Mouse (Mus musculus): ENCODE data around the gene Pitpnm2. TPM values are rescaled to one million over a fixed set of nuclear protein-coding genes. Genes with fewer than 3 reads are reported as not detected.

Gene Pitpnm2
- total and polyA plus RNA-seq, 3 experiments: 7.0 to 22.2 TPM; not detected in 1

DNA sequence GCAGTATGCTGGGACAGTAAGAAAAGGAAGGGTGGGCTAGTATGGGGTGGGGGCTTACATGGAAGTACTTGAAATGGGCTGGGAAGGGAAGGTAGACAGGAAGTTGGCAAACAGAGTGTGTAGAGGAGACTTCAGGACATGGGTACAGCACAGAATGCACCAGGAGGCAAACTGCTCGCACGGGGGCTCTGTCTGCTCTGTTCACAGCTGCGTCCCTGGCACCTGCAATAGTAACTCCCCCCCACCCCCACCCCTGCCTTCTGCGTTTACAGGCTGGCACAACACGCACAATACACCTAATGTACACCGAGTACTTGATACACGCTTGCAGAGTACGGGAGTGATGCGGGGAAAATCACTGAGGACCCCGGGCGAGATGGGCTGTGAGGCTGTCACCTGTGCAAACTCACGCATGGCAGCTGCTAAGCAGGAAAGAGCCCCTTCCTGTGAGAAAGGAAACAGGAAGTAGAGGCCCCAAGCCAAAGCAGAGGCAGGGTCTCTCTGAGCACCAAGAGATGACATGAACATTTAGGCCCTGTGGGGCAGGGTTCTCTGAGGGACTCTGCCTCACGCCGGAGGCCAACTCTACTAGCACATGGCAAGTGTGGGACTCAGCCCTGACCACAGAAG is 34.9 kb downstream of the Pitpnm2 start:
- no peaks in the 10 kb centered on the region for H3K4me1 ChIP-seq (ENCODE audit: control insufficient read depth in 1 of 2, insufficient read depth in 2 of 2, low read length in 2 of 2)
- H3K9me3 ChIP-seq (replicated peaks; ENCODE audit: insufficient read depth, low read length): no peaks in the 10 kb centered on the region
- no peak for DNase-seq (ENCODE audit: low read depth, low spot score)
- no peak overlapping the region for H3K9ac ChIP-seq (ENCODE audit: control insufficient read depth, low read depth, low read length, poor library complexity, severe bottlenecking)
- H3K4me3 ChIP-seq (ENCODE audit: control insufficient read depth in 1 of 2, insufficient read depth in 1 of 2, low read depth in 2 of 2, low read length in 2 of 2): no peak overlapping the region
- H3K36me3 ChIP-seq (ENCODE audit: control insufficient read depth in 1 of 2, insufficient read depth in 2 of 2, low read length in 2 of 2): no peaks in the 10 kb centered on the region
- TF ChIP-seq ZC3H11A (IDR thresholded peaks at IDR 0.05; ENCODE audit: low read depth, low read length): no peak
- no peak for TF ChIP-seq SMC3 (IDR thresholded peaks at IDR 0.05; ENCODE audit: low read depth, low read length)
- H3K27me3 ChIP-seq (ENCODE audit: control insufficient read depth in 1 of 2, insufficient read depth in 2 of 2, low read length in 2 of 2): no peaks in the 10 kb centered on the region
- no peak overlapping the region for H3K27ac ChIP-seq (ENCODE audit: control insufficient read depth, low read depth, low read length)
- H3K79me2 ChIP-seq (ENCODE audit: control insufficient read depth, insufficient read depth, low read length, poor library complexity): no peaks in the 10 kb centered on the region

GRCm38 (mm10) chr5:124213588-124214469 is 35.7 kb downstream of the Pitpnm2 start:
- no peaks in the 10 kb centered on the region for H3K79me2 ChIP-seq (ENCODE audit: control insufficient read depth, insufficient read depth, low read length, poor library complexity)
- H3K9me3 ChIP-seq (replicated peaks; ENCODE audit: insufficient read depth, low read length): no peaks in the 10 kb centered on the region
- no peaks in the 10 kb centered on the region for H3K36me3 ChIP-seq (ENCODE audit: control insufficient read depth in 1 of 2, insufficient read depth in 2 of 2, low read length in 2 of 2)
- no peak overlapping the region for H3K27ac ChIP-seq (ENCODE audit: control insufficient read depth, low read depth, low read length)
- DNase-seq (ENCODE audit: low read depth, low spot score): no peak
- H3K4me1 ChIP-seq (ENCODE audit: control insufficient read depth in 1 of 2, insufficient read depth in 2 of 2, low read length in 2 of 2): no peaks in the 10 kb centered on the region
- H3K27me3 ChIP-seq (ENCODE audit: control insufficient read depth in 1 of 2, insufficient read depth in 2 of 2, low read length in 2 of 2): no peaks in the 10 kb centered on the region
- H3K4me3 ChIP-seq (ENCODE audit: control insufficient read depth in 1 of 2, insufficient read depth in 1 of 2, low read depth in 2 of 2, low read length in 2 of 2): no peak overlapping the region
- H3K9ac ChIP-seq (ENCODE audit: control insufficient read depth, low read depth, low read length, poor library complexity, severe bottlenecking): no peak overlapping the region
- no peak for TF ChIP-seq NELFE (IDR thresholded peaks at IDR 0.05; ENCODE audit: low read depth, low read length)
- no peak for TF ChIP-seq BHLHE40 (IDR thresholded peaks at IDR 0.05; ENCODE audit: borderline replicate concordance, low read depth, low read length)
- TF ChIP-seq MYC (IDR thresholded peaks at IDR 0.05; ENCODE audit: low read depth, low read length): no peak
- TF ChIP-seq POLR2AphosphoS2 (IDR thresholded peaks at IDR 0.05; ENCODE audit: low read length): no peak
- no peak for TF ChIP-seq MYB (IDR thresholded peaks at IDR 0.05; ENCODE audit: low read depth, low read length)
- no peak for TF ChIP-seq TAL1 (IDR thresholded peaks at IDR 0.05; ENCODE audit: low read length)
- TF ChIP-seq MEF2A (IDR thresholded peaks at IDR 0.05; ENCODE audit: extremely low read depth, insufficient replicate concordance, low read depth, low read length, poor library complexity, severe bottlenecking): no peak
- no peak for TF ChIP-seq KAT2A (conservative IDR thresholded peaks at IDR 0.05; ENCODE audit: low read depth, low read length)
- TF ChIP-seq CHD1 (IDR thresholded peaks at IDR 0.05; ENCODE audit: low read depth, low read length): no peak
- no peak for TF ChIP-seq EP300 (IDR thresholded peaks at IDR 0.05; ENCODE audit: low read depth in 1 of 2, low read length in 2 of 2)
- TF ChIP-seq HCFC1 (IDR thresholded peaks at IDR 0.05; ENCODE audit: low read depth, low read length): no peak
- TF ChIP-seq POLR2A (IDR thresholded peaks at IDR 0.05; ENCODE audit: control insufficient read depth in 1 of 2, insufficient read depth in 1 of 2, low read depth in 1 of 2, low read length in 2 of 2, poor library complexity in 1 of 2): no peak
- TF ChIP-seq MAX (IDR thresholded peaks at IDR 0.05; ENCODE audit: low read length): no peak
- no peak for TF ChIP-seq NRF1 (IDR thresholded peaks at IDR 0.05; ENCODE audit: insufficient read depth, low read depth, low read length, poor library complexity, severe bottlenecking)
- no peak for TF ChIP-seq CHD2 (IDR thresholded peaks at IDR 0.05; ENCODE audit: low read length)
- TF ChIP-seq CTCF (IDR thresholded peaks at IDR 0.05 in 2 of 3, conservative IDR thresholded peaks at IDR 0.05 in 1 of 3; ENCODE audit: control insufficient read depth in 1 of 3, insufficient read depth in 1 of 3, low read depth in 2 of 3, low read length in 3 of 3, poor library complexity in 1 of 3, severe bottlenecking in 1 of 3): no peak
- TF ChIP-seq ETS1 (IDR thresholded peaks at IDR 0.05; ENCODE audit: low read depth, low read length): no peak
- no peak for TF ChIP-seq UBTF (IDR thresholded peaks at IDR 0.05; ENCODE audit: borderline replicate concordance, insufficient read depth, low read depth, low read length)
- TF ChIP-seq TBP (IDR thresholded peaks at IDR 0.05; ENCODE audit: low read depth, low read length): no peak

Data from MEL (cell line).